Mouse (Mus musculus): ENCODE measurements around the gene Pde3b. TPM values are rescaled to one million over a fixed set of nuclear protein-coding genes. Genes with fewer than 3 reads are reported as not detected.

Gene Pde3b
- total and polyA plus RNA-seq, 3 experiments = 17.9 to 40.0 (median 26.0) TPM

- H3K4me2 ChIP-seq (ENCODE audit: insufficient read depth, low read depth, poor library complexity, severe bottlenecking) = no peak overlapping the region
- no peaks in the 10 kb centered on the region for H3K27me3 ChIP-seq (replicated peaks)
- no peaks in the 10 kb centered on the region for H3K9me3 ChIP-seq (replicated peaks; ENCODE audit: low read length)
- peaks cover 0 to 7% of the 10 kb centered on the region in 2 experiments for H3K36me3 ChIP-seq (replicated peaks in 1 of 2; ENCODE audit: control insufficient read depth in 1 of 2, insufficient read depth in 1 of 2, low read length in 1 of 2)
- in situ Hi-C loops (cut with MboI; ENCODE audit: low pct_ligation_motif_present, low pct_unique_long_range_greater_than_20kb, low sequenced_read_pairs) (no loop called here), dilution Hi-C loops (cut with MboI; ENCODE audit: extremely low pct_ligation_motif_present, extremely low pct_unique_long_range_greater_than_20kb, low sequenced_read_pairs) (no loop called here)
- H3K27ac ChIP-seq (ENCODE audit: insufficient read depth, low read depth) = no peak overlapping the region
- no peak overlapping the region for H3K9ac ChIP-seq (ENCODE audit: insufficient read depth, low read depth)
- peaks cover 14 to 46% of the 10 kb centered on the region in 2 experiments; a peak in 3 of 4 replicates for H3K4me1 ChIP-seq (ENCODE audit: control insufficient read depth in 1 of 2, insufficient read depth in 2 of 2)
- H3K79me2 ChIP-seq (replicated peaks; ENCODE audit: control insufficient read depth, extremely low read depth, insufficient read depth, poor library complexity, severe bottlenecking) = peaks cover 36% of the 10 kb centered on the region
- no peak for DNase-seq (ENCODE audit: extremely low read depth)
- no peak overlapping the region for H3K4me3 ChIP-seq (replicated peaks in 1 of 3; ENCODE audit: low read depth in 2 of 3, low read length in 2 of 3, poor library complexity in 1 of 3)
- TF ChIP-seq ZNF384 (IDR thresholded peaks at IDR 0.05; ENCODE audit: low read depth, low read length) (no peak), MYC (IDR thresholded peaks at IDR 0.05; ENCODE audit: low read depth, low read length) (0 out of 2 replicates have a peak, but pooled peaks have one; percentile 33), BHLHE40 (IDR thresholded peaks at IDR 0.05; ENCODE audit: low read depth, low read length) (0 out of 2 replicates have a peak, but pooled peaks have one; percentile 20), MAX (IDR thresholded peaks at IDR 0.05; ENCODE audit: low read length) (0 out of 2 replicates have a peak, but pooled peaks have one; percentile 32)
These were observed 46.6 kb downstream of the Pde3b start for GRCm38 (mm10) chr7:114461727-114462126.

GRCm38 (mm10) chr7:114466358-114466757 is 51.3 kb downstream of the Pde3b start:
- peak; percentile 40 for DNase-seq (ENCODE audit: extremely low read depth)
- H3K4me1 ChIP-seq (ENCODE audit: control insufficient read depth in 1 of 2, insufficient read depth in 2 of 2) = peaks cover 7 to 33% of the 10 kb centered on the region in 2 experiments; a peak in 2 of 4 replicates
- H3K27me3 ChIP-seq (replicated peaks) = no peaks in the 10 kb centered on the region
- H3K36me3 ChIP-seq (replicated peaks in 1 of 2; ENCODE audit: control insufficient read depth in 1 of 2, insufficient read depth in 1 of 2, low read length in 1 of 2) = peaks cover 0 to 2% of the 10 kb centered on the region in 2 experiments
- dilution Hi-C loops (cut with MboI; ENCODE audit: extremely low pct_ligation_motif_present, extremely low pct_unique_long_range_greater_than_20kb, low sequenced_read_pairs) = no loop called here
- peak overlapping the region; percentile 56 for H3K4me2 ChIP-seq (ENCODE audit: insufficient read depth, low read depth, poor library complexity, severe bottlenecking)
- H3K4me3 ChIP-seq (replicated peaks in 1 of 3; ENCODE audit: low read depth in 2 of 3, low read length in 2 of 3, poor library complexity in 1 of 3) = no peak overlapping the region
- in situ Hi-C loops (cut with MboI; ENCODE audit: low pct_ligation_motif_present, low pct_unique_long_range_greater_than_20kb, low sequenced_read_pairs) = no loop called here
- H3K9me3 ChIP-seq (replicated peaks; ENCODE audit: low read length) = peaks cover 1% of the 10 kb centered on the region
- peaks cover 18% of the 10 kb centered on the region for H3K79me2 ChIP-seq (replicated peaks; ENCODE audit: control insufficient read depth, extremely low read depth, insufficient read depth, poor library complexity, severe bottlenecking)
- H3K9ac ChIP-seq (ENCODE audit: insufficient read depth, low read depth) = peak overlapping the region; percentile 26; the same call in 1 of the 2 replicates
- no peak overlapping the region for H3K27ac ChIP-seq (ENCODE audit: insufficient read depth, low read depth)
- TF ChIP-seq UBTF (IDR thresholded peaks at IDR 0.05; ENCODE audit: low read depth, low read length) (no peak), USF1 (IDR thresholded peaks at IDR 0.05; ENCODE audit: low read depth, low read length) (no peak), MXI1 (IDR thresholded peaks at IDR 0.05; ENCODE audit: low read depth, low read length) (no peak), ZKSCAN1 (IDR thresholded peaks at IDR 0.05; ENCODE audit: borderline replicate concordance, low read depth, low read length) (no peak), POLR2AphosphoS2 (IDR thresholded peaks at IDR 0.05; ENCODE audit: low read depth, low read length) (no peak), KAT2A (IDR thresholded peaks at IDR 0.05; ENCODE audit: insufficient replicate concordance, low read length) (no peak), E2F4 (IDR thresholded peaks at IDR 0.05; ENCODE audit: insufficient replicate concordance, low read depth, low read length) (no peak), MAX (IDR thresholded peaks at IDR 0.05; ENCODE audit: low read length) (no peak), TCF12 (IDR thresholded peaks at IDR 0.05; ENCODE audit: low read depth, low read length) (peak; percentile 54; the same call in 1 of the 2 replicates), JUN (IDR thresholded peaks at IDR 0.05; ENCODE audit: insufficient read depth, low read depth, low read length) (peak; percentile 87), MYC (IDR thresholded peaks at IDR 0.05; ENCODE audit: low read depth, low read length) (peak; percentile 45; the same call in 1 of the 2 replicates), ELF1 (IDR thresholded peaks at IDR 0.05; ENCODE audit: low read depth, low read length) (no peak), PAX5 (IDR thresholded peaks at IDR 0.05; ENCODE audit: low read length) (no peak), RCOR1 (conservative IDR thresholded peaks at IDR 0.05; ENCODE audit: low read depth, low read length) (no peak), GABPA (IDR thresholded peaks at IDR 0.05; ENCODE audit: insufficient replicate concordance, low read depth, low read length) (no peak), SIN3A (IDR thresholded peaks at IDR 0.05; ENCODE audit: low read length) (no peak; the same call in 1 of the 2 replicates), BHLHE40 (IDR thresholded peaks at IDR 0.05; ENCODE audit: low read depth, low read length) (peak; percentile 75), CHD2 (IDR thresholded peaks at IDR 0.05; ENCODE audit: low read length) (no peak), MAZ (IDR thresholded peaks at IDR 0.05; ENCODE audit: low read depth, low read length) (no peak), USF2 (conservative IDR thresholded peaks at IDR 0.05; ENCODE audit: low read depth, low read length) (no peak), ZMIZ1 (IDR thresholded peaks at IDR 0.05; ENCODE audit: low read depth, low read length) (no peak), SMC3 (IDR thresholded peaks at IDR 0.05; ENCODE audit: low read depth, low read length) (no peak), NELFE (IDR thresholded peaks at IDR 0.05; ENCODE audit: low read depth, low read length) (no peak), MAFK (IDR thresholded peaks at IDR 0.05; ENCODE audit: insufficient replicate concordance, low read length) (no peak), ZC3H11A (IDR thresholded peaks at IDR 0.05; ENCODE audit: low read depth, low read length) (no peak), ZNF384 (IDR thresholded peaks at IDR 0.05; ENCODE audit: low read depth, low read length) (no peak; the same call in 1 of the 2 replicates), EP300 (IDR thresholded peaks at IDR 0.05; ENCODE audit: low read length) (peak; percentile 92), HCFC1 (IDR thresholded peaks at IDR 0.05; ENCODE audit: low read depth, low read length) (no peak), POLR2A (IDR thresholded peaks at IDR 0.05; ENCODE audit: low read depth, low read length) (no peak), RAD21 (IDR thresholded peaks at IDR 0.05; ENCODE audit: low read depth, low read length) (no peak), IRF4 (IDR thresholded peaks at IDR 0.05; ENCODE audit: low read depth, low read length) (peak; percentile 93), CTCF (conservative IDR thresholded peaks at IDR 0.05 in 1 of 2, IDR thresholded peaks at IDR 0.05 in 1 of 2; ENCODE audit: low read depth in 2 of 2, low read length in 2 of 2) (no peak), ETS1 (conservative IDR thresholded peaks at IDR 0.05; ENCODE audit: low read depth, low read length) (peak; percentile 67)

All from CH12.LX (cell line).